Mouse (Mus musculus) midbrain, embryonic 14.5 days (tissue): ENCODE data around the gene Gm10837. TPM values are rescaled to one million over a fixed set of nuclear protein-coding genes. Genes with fewer than 3 reads are reported as not detected.
"Not testable (repeated sequence)": the region's sequence is repeated elsewhere in the genome, so short reads cannot be mapped to it uniquely, and the experiment has no call there.

Experiments used
- ATAC-seq: fragments of 200-750 bp; cut with Nextera tagmentation; 2 replicates; pipeline ENCODE4 v1.8.0; 2017; ENCODE audit warnings: moderate number of reproducible peaks, moderate library complexity; ENCODE audit not compliant: low FRiP score, low TSS enrichment
- DNase-seq: peaks from one replicate; pipeline ENCODE4 v3.0.0-alpha.2; 2015
- H3K27ac ChIP-seq: fragments of 300-500 bp; sonication (generic); replicated peaks from 2 replicates; pipeline ENCODE4 v1.5.1; 2014; ENCODE audit warnings: mild to moderate bottlenecking, low read depth, low read length, moderate library complexity
- H3K27me3 ChIP-seq: fragments of 300-500 bp; sonication (generic); 2 replicates; pipeline ENCODE4 v1.6.1; 2014; ENCODE audit warnings: low read length, control low read depth, mixed read lengths; ENCODE audit not compliant: control insufficient read depth, insufficient read depth
- H3K36me3 ChIP-seq: fragments of 300-500 bp; sonication (generic); 2 replicates; pipeline ENCODE4 v1.6.1; 2014; ENCODE audit warnings: low read length, control low read depth; ENCODE audit not compliant: control insufficient read depth, insufficient read depth
- H3K4me1 ChIP-seq: fragments of 300-500 bp; sonication (generic); 2 replicates; pipeline ENCODE4 v1.6.1; 2014; ENCODE audit warnings: mild to moderate bottlenecking, antibody characterized with exemption, low read length, control low read depth; ENCODE audit not compliant: control insufficient read depth, insufficient read depth
- H3K4me2 ChIP-seq: fragments of 300-500 bp; sonication (generic); 2 replicates; pipeline ENCODE4 v1.6.1; 2014; ENCODE audit warnings: mild to moderate bottlenecking, low read length, moderate library complexity
- H3K4me3 ChIP-seq: fragments of 300-500 bp; sonication (generic); replicated peaks from 2 replicates; pipeline ENCODE4 v1.5.1; 2014; ENCODE audit warnings: low read depth, low read length
- H3K9ac ChIP-seq: fragments of 300-500 bp; sonication (generic); replicated peaks from 2 replicates; pipeline ENCODE4 v1.6.1; 2014; ENCODE audit warnings: mild to moderate bottlenecking, low read length, moderate library complexity
- H3K9me3 ChIP-seq: fragments of 300-500 bp; sonication (generic); 2 replicates; pipeline ENCODE4 v1.6.1; 2016; ENCODE audit warnings: low read length, control low read depth, mixed read lengths; ENCODE audit not compliant: control insufficient read depth
- WGBS: fragments of 180-500 bp; shearing (Covaris S2); extraction: QIAGEN DNeasy Blood & Tissue Kit; methylation state at CpG from one replicate; pipeline ENCODE4 v1.1.7; 2014; 5-methylcytosine and 5-hydroxymethylcytosine counted together
- polyA plus RNA-seq: library from polyadenylated mRNA; unstranded; fragments of >200 nt; fragmentation: Nextera tagmentation; extraction: Ambion mirVana; gene quantifications from 2 replicates; pipeline ENCODE4 v1.2.1, GENCODE M21; 2014

Gene Gm10837
- polyA plus RNA-seq, 1 experiment from 2014 or later: 0.72 TPM

- WGBS: 4% methylated on average over 17 of the region's 17 CpGs
- peak overlapping the region; percentile 50 for H3K4me3 ChIP-seq
- peaks cover 9% of the 10 kb centered on the region; the same call in 1 of the 2 replicates for H3K4me1 ChIP-seq
- ATAC-seq (no peak), DNase-seq (peak; percentile 29)
- no peaks in the 10 kb centered on the region for H3K36me3 ChIP-seq
- no peaks in the 10 kb centered on the region for H3K9me3 ChIP-seq
- H3K9ac ChIP-seq: peak overlapping the region; percentile 77
- peak overlapping the region; percentile 89 for H3K27ac ChIP-seq
- peaks cover 63% of the 10 kb centered on the region for H3K27me3 ChIP-seq
- H3K4me2 ChIP-seq: peak overlapping the region; percentile 67
Observed at GRCm38 (mm10) chr14:122462689-122463079, 27.7 kb upstream of the Gm10837 start.

GRCm38 (mm10) chr14:122463080-122463691 lies 27.2 kb upstream of the Gm10837 start:
- ATAC-seq (no peak), DNase-seq (peak; percentile 44)
- Histone ChIP-seq H3K9me3 (no peaks in the 10 kb centered on the region), H3K27me3 (peaks cover 67% of the 10 kb centered on the region), H3K4me1 (peaks cover 9% of the 10 kb centered on the region; the same call in 1 of the 2 replicates), H3K36me3 (no peaks in the 10 kb centered on the region), H3K9ac (peak overlapping the region; percentile 77), H3K4me2 (peak overlapping the region; percentile 67), H3K27ac (peak overlapping the region; percentile 89), H3K4me3 (peak overlapping the region; percentile 50)
- under 1% methylated on average over 40 of the region's 40 CpGs for WGBS

- ATAC-seq: peak; percentile 14
- DNase-seq: peak; percentile 45
- H3K9me3 ChIP-seq, H3K36me3 ChIP-seq, H3K4me1 ChIP-seq: not testable (repeated sequence)
- peak overlapping the region; percentile 50 for H3K4me3 ChIP-seq
- H3K27me3 ChIP-seq: peaks cover 73% of the 10 kb centered on the region
- peak overlapping the region; percentile 89 for H3K27ac ChIP-seq
- under 1% methylated on average over 49 of the region's 58 CpGs for WGBS
- peak overlapping the region; percentile 67 for H3K4me2 ChIP-seq
- H3K9ac ChIP-seq: peak overlapping the region; percentile 77
Observed at GRCm38 (mm10) chr14:122463734-122464341, 26.5 kb upstream of the Gm10837 start.

GRCm38 (mm10) chr14:122464351-122464762 lies 26.0 kb upstream of the Gm10837 start:
- H3K36me3 ChIP-seq: no peaks in the 10 kb centered on the region
- peak; percentile 62 for DNase-seq
- ATAC-seq: peak; percentile 8
- H3K4me2 ChIP-seq: peak overlapping the region; percentile 67
- WGBS: 3% methylated on average over 48 of the region's 62 CpGs
- H3K4me3 ChIP-seq: peak overlapping the region; percentile 50
- peaks cover 78% of the 10 kb centered on the region for H3K27me3 ChIP-seq
- peak overlapping the region; percentile 77 for H3K9ac ChIP-seq
- H3K9me3 ChIP-seq: no peaks in the 10 kb centered on the region
- H3K4me1 ChIP-seq: peaks cover 9% of the 10 kb centered on the region; the same call in 1 of the 2 replicates
- peak overlapping the region; percentile 89 for H3K27ac ChIP-seq

GRCm38 (mm10) chr14:122464763-122465741 lies 25.3 kb upstream of the Gm10837 start, which contains the start of gene Zic5:
Zic5 (minus strand) TSS chr14:122465677.
- Histone ChIP-seq H3K9me3 (no peaks in the 10 kb centered on the region), H3K27me3 (peaks cover 81% of the 10 kb centered on the region), H3K27ac (peak within 1 kb of the TSS; percentile 89), H3K4me2 (peak within 1 kb of the TSS; percentile 67), H3K4me1 (peaks cover 9% of the 10 kb centered on the region; the same call in 1 of the 2 replicates), H3K9ac (peak within 1 kb of the TSS; percentile 77), H3K36me3 (no peaks in the 10 kb centered on the region), H3K4me3 (peak within 1 kb of the TSS; percentile 50)
- ATAC-seq (peak; percentile 74), DNase-seq (peak; percentile 80)
- WGBS: under 1% methylated on average over 60 of the region's 62 CpGs

GRCm38 (mm10) chr14:122465931-122466490 lies 24.4 kb upstream of the Gm10837 start:
- Histone ChIP-seq H3K27ac (no peak overlapping the region), H3K4me2 (peak overlapping the region; percentile 67), H3K9ac (no peak overlapping the region), H3K9me3 (no peaks in the 10 kb centered on the region), H3K4me3 (peak overlapping the region; percentile 50), H3K36me3 (no peaks in the 10 kb centered on the region), H3K27me3 (peaks cover 84% of the 10 kb centered on the region), H3K4me1 (peaks cover 9% of the 10 kb centered on the region; the same call in 1 of the 2 replicates)
- WGBS: 23% methylated on average over 13 of the region's 13 CpGs
- ATAC-seq (no peak), DNase-seq (peak; percentile 19)

- Histone ChIP-seq H3K9ac (no peak overlapping the region), H3K27me3 (peaks cover 86% of the 10 kb centered on the region), H3K9me3 (no peaks in the 10 kb centered on the region), H3K4me1 (peaks cover 9% of the 10 kb centered on the region; the same call in 1 of the 2 replicates), H3K36me3 (no peaks in the 10 kb centered on the region), H3K4me3 (no peak overlapping the region), H3K4me2 (no peak overlapping the region; the same call in 1 of the 2 replicates), H3K27ac (no peak overlapping the region)
- ATAC-seq (no peak), DNase-seq (peak; percentile 54)
- WGBS: 34% methylated on average over 7 of the region's 7 CpGs
Observed at GRCm38 (mm10) chr14:122466756-122467362, 23.5 kb upstream of the Gm10837 start.
